Mouse (Mus musculus) inflammation-experienced regulatory T-cells, adult 6 months (primary cell): ENCODE results near the gene Trub2. TPM values are rescaled to one million over a fixed set of nuclear protein-coding genes. Genes with fewer than 3 reads are reported as not detected.
"Not testable (repeated sequence)": the region's sequence is repeated elsewhere in the genome, so short reads cannot be mapped to it uniquely, and the experiment has no call there.

ENCODE experiments used
- ATAC-seq: one replicate; pipeline ENCODE4 v1.8.0; 2017
- polyA plus RNA-seq, 3 experiments: library from polyadenylated mRNA; unstranded; fragments of 100-300 nt; shearing (Covaris generic); gene quantifications; one replicate each; pipeline ENCODE4 v1.2.1; 2017

Gene Trub2
- polyA plus RNA-seq: 10 to 100 TPM; 21.5 to 28.8 (median 24.7) TPM

DNA sequence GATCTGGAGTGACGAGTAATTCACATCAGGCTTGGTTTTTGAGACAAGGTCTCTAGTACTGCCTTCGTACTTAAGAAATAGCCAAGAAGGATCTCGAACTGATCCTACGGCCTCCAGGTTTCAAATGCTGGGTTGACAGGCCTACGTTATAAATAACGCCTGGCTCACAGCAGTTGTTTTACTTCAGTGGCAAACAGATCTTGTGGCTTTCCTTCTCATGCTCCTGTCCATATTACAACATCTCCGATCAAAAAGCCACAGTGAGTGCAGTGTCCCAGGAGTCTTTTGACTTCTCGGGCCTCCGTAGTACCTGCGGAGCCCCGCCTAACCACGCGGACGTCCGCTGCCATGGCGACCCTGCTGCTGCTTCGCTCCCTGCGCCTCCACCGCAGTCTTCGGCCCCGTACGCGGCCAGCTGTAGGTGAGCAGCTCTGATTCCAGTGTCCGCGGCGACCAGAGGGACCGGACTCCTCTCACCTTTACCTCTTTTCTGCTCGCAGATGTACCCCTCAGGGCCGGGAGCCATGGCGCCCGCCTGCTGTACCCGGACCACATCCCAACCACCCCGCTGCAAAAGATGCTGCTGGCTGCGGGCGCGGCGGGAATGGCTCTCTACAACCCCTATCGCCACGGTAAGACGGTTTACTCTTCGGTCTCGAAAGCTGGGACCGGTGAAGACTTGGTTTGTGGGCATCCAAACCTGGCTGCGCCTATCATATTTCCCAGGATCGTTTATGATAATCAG, at the start of gene Trub2:
Gene Trub2 (minus strand): TSS at position 566 of the 745 bp plus-strand sequence.
- ATAC-seq: peak; percentile 79

DNA sequence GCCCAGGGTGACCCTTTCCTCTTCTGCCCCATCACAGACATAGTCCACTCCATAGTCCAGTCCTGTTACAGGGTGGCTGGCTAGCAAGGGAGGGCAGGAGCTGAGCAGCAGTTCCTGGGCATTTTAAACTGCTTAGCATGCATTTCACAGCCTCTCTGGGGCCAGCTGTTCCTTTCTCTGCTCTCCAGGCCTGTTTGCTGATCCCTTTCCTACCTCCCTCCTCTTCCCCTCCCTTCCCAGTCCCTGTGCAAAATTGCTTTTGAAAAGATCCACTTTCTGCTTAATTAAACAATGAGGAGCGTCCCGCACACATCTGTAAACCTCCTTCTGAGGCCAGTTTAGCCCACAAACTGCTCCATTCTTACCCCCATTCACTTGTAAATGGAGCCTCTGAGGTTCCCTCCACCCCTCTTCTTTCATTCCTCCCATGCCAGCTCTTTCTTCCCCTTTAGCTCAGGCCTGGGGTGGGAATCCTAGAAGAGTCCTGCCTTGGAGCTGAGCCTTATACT, 47.1 kb upstream of the Trub2 start:
- no peak for ATAC-seq

DNA sequence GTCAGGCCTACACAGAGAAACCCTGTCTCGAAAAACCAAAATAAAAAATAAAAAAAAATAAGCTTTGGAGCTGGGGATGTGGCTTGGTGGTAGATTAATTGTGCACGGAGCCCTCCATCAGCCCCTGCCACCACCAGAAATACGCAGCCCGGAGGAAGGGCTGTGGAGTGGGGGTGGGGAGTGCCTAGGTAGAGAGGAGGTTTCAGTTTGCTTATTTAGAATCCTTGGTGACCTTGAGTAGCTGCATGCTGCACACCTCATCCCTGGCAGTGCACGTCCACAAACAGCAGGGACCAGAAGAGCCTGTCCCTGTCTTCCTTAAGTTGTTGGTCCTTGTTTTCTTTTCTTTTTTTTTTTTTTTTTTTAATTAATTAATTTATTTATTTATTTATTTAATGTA, 45.5 kb upstream of the Trub2 start:
- ATAC-seq: no peak

DNA sequence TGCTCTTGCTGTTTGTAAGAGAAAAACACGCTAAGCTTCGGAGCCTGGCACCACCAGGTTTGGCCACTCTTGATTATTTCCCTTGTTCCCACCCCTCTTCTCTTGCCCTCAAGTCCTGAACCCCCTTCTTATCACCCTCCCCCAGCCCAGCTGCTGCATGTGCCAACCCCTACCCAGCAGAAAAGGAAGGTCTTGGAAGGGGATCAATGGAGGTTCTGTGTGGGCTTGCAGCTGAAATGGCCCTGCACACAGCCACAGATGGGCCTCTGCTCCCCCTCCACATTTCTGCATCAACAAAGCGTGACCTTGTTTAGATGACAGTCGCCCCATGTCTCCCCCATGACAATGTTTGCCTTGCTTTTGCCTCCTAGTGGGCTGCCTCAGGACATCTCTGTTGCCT, 42.8 kb upstream of the Trub2 start:
- no peak for ATAC-seq

DNA sequence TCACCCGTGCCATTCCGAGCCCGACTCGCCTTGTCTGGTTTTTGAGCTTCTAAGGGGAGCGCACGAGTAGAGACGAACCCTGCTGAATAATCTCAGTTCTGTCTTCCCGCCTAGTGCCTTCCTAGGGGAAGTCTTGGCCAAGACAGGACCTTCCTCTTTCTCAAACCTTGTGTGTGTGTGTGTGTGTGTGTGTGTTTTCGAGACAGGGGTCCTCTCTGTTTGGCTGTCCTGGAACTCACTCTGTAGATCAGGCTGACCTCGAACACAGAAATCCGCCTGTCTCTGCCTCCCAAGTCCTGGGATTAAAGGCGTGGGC, 39.4 kb upstream of the Trub2 start:
- ATAC-seq: no peak

DNA sequence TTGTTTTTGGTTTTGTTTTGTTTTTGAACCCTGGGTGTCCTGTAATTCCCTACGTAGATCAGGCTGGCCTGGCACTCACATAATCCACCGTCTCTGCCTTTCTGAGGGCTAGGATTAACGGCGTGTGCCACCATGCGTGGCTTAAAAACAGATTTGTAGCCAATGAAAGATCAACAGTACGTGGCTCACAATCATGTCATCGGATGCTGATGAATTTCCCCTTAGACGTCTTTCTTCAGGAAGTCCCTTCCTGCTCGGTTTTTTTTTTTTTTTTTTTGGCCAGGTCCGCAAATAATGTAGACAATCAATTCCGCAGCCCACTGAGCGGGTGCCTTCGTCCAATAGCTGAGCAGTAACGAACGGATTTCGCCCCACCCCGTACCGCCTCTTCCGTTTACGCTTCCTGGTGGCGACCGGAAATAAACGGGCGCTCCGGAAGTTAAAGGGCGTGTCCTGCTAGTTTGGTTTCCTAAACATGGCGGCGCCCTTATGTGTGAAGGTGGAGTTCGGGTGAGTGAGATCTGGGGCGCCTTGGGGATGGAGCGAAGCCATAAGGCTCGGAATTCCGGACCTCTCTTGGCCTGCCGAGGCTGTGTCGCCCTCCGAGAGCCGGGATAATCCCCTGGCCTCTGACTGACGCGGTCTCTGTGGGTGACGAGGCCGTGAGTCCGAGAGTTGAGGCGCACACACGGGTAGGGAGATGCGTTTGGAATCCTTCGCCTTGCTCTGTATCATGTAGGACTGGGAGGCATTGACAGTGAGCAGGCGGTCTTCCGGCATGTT, 38.8 kb upstream of the Trub2 start:
- ATAC-seq: peak; percentile 98

DNA sequence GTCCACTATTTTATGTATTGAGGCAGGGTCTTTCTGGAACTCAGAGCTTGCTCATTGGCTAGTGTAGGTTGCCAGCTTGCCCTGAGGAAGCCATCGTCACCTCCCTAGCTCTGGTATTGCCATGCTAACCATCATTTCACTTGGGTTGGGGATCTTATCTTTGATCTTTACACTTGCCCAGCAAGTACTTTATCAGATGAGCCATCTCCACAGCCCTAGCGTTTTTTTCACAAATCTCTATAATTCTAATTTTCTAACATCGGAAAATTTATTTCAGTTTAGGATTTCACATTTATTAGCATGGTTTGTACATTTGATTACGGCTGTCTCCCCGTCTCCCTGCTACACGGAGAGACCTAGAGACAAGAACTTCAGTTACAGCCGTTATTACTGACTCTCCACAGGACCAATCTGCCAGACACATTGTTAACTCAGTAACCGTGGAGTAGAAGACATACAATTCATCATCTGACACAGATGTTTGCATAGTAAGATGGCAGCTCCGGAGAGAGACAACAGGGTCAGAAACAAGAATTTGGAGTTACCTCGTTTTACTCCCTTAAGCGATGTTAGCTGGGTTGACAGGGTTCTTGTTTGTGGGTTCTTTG, 38.1 kb upstream of the Trub2 start:
- no peak for ATAC-seq

DNA sequence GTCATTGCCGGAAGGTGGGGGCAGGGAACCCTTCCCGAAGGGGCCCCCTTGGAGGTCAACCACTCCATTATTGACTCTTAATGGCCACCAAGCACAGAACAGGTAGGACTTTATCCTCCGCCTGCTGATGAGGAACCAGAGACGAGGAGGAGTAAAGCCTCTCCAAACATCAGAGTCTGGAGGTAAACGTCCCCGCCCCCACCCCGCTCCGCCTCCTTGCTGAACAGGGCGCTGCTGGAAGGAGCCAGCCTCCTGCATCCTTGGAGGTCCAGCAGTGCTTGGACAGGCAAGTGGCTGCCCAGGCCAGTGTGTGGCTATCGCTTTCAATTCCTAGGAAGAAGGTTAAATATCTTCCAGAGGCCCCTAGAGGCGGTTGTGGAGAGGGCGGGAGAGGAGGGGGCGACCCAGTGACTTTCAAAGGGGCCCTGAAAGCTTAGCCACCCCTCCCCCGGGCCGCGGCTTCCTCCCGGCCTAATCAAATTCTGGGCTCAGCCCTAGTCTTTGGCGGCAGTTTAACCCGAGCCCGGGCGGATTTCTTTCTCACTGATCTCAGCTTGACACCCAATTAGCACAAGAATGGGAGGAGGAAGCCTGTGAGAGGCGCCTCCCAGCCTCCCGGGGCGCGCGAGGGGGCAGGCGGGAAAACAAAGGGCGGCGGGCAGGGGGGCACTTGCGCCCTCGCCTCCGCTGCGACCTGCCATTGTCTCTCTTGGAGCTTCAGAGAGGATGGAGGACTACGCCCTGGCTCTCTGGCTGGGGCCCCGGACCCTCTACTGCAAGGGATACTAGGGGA, 31.9 kb upstream of the Trub2 start, which contains the start of gene Urm1:
Gene Urm1 (plus strand): TSS at position 51 of the 793 bp plus-strand sequence.
- ATAC-seq: peak; percentile 56

DNA sequence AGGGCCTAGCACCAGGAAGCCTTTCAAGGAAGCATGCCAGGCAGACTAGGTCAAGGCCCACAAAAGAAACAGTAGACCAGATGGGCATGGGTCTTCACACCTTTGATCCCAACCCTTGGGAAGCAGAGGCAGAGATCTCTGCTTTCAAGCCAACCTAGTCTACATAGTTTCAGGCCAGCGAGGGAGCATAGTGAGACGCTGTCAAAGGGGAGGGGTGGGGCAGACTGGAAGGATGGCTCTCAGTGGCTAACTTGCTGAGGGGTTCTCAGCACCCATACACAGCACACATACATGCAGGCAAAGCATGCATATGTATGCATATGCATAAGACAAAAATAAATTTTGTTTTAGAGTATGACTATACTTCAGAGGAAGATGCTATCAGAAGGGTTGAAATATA, 31.1 kb upstream of the Trub2 start:
- ATAC-seq: no peak

DNA sequence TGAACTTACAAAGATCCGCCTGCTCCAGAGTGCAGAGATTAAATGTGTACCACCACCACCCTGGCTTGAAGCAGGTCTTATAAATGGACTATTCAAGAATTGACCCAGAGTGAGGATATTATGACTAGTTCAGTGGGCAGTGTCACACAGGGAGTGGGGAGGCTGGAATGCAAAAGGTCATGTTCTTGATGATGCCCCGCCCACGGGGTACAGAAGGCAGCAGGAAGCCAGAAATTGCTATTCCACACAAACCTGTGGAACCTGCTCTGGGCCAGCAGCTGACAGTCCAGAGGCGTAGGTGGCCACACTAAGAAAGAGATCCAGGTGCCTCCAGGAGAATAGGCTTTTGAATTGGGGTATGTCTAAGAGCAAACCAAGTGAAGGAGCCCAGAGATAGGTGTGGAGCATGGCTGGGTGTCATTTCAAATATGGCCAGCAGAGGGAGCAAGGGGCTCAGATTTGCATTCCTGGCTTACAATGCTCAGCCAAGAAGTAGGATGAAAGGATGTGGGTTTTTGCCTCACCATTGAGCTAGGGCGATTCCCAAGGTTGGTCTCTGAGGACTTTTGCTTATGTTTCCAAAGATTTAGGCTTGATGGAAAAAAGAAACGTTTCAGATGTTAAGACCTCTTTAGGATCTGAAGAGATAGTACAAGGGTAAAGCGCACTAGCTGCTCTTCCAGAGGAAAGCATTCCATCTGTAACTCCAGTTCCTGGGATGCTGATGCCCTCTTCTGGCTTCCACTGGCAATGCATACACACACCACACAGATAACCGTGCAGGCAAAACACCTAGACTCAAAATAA, 29.3 kb upstream of the Trub2 start:
- ATAC-seq: peak; percentile 55

DNA sequence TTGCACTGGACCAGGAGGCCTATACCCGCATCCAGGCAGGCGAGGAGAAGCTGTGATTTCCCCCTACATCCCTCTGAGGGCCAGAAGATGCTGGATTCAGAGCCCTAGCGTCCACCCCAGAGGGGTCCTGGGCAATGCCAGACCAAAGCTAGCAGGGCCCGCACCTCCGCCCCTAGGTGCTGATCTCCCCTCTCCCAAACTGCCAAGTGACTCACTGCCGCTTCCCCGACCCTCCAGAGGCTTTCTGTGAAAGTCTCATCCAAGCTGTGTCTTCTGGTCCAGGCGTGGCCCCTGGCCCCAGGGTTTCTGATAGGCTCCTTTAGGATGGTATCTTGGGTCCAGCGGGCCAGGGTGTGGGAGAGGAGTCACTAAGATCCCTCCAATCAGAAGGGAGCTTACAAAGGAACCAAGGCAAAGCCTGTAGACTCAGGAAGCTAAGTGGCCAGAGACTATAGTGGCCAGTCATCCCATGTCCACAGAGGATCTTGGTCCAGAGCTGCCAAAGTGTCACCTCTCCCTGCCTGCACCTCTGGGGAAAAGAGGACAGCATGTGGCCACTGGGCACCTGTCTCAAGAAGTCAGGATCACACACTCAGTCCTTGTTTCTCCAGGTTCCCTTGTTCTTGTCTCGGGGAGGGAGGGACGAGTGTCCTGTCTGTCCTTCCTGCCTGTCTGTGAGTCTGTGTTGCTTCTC, 27.5 kb upstream of the Trub2 start:
- ATAC-seq: no peak

DNA sequence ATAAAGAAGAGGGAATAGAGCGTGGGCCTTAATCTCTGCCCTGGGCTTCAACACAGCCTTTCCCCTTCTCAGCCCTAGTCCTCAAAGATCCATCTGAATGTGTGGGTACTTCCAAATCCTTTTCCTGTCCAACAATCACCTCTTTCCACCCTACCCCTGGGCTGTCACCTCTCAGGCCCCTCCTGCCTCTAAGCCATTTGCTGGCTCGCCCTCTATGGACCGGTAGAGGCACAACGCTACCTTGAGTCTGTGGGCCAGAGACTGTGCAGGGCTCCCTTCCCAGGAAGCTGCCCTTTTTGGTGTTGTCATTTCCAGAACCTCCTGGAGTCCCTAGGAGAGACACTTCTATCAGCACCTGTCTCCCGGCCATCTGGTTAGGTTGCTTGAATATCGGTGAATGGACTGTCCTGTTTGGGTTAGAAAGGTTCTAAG, 15.1 kb upstream of the Trub2 start:
- peak; percentile 45 for ATAC-seq

DNA sequence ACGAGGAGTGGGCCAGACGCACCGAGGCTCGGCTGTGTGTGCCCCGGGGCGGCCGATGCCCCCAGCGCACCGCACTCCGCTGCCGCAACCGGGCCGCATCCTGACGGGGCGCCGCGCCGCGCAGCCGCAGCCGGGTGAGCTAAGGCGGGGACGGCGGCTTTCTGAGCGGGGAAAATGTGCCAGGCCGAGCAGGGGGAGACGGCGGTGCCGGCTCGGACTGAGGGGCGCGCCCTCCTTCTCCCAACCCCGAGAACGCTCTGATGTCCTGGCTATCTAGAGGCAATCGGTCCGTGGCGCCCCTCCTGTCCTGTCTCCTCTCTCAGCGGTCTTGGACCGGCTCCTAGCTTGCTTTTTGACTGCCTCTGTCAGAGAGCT, 14.5 kb upstream of the Trub2 start:
- ATAC-seq: peak; percentile 12

DNA sequence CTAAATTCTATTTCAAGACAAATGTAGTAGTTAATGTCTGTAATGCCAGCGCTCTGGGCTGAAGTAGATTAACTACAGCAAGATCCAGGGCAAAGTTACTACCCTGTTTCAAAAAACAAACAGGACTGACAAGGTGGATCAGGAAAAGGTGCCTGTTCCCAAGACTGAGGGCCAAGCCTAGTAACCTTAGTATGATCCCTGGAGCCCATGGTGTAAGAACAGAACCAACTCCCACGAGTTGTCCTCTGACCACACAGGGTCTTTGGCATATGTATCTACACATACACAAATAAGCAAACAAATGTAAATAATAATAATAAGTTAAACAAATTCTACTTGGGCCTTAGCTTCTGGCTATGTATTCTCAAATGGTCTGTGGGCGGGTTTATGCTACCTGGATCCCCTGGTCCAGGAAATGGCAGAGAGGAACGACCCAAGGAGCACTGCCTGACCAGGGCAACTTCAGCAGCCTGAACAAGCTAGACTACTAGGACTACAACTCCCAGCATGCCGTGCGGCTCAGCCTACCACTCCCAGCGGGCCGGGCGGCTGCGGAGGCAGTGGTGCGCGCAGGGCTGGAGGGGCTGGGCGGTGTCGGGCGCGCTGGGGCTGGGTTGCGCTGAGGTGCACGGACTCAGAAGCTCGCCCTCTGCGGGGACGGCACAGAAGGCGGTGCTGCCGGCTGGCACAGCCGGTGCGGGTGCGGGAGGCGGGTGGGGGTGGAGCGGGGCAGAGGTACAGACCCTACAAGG, 13.9 kb upstream of the Trub2 start, which contains the start of gene Slc27a4:
Gene Slc27a4 (plus strand): TSS at position 560 of the 752 bp plus-strand sequence.
- ATAC-seq: peak; percentile 99

DNA sequence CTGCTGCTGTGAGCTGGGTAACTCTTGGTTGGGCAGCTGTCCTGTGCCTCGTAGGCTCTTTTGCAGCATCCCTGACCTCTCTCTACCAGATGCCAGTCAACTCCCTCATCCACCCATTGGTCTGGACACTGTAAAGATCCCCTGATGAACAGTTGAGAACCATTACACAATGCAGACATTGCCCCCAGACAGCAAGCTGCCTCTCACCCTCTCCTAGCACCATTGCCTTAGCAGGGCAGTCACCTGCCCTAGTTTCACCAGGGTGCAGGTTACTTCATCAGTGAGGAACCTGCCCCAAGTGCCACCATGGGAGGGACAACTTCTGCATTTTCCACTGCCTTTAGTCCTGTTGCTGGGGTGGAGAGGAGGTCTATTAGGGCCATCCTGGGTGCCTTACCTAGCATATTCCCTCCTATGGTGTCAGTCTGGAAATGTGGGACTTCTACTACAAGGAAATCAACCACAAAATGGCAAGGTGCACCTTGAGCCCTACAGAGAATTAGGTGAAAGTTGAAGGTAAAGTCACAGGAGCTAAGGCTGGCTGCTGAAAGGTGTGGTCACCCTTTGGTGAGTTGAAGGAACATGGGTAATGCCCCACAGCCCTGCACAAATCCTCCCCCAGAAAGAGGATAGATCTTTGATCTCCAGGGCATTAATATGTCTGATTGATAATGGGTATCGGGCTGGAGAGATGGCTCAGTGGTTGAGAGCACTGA, 4.6 kb upstream of the Trub2 start:
- ATAC-seq: no peak

DNA sequence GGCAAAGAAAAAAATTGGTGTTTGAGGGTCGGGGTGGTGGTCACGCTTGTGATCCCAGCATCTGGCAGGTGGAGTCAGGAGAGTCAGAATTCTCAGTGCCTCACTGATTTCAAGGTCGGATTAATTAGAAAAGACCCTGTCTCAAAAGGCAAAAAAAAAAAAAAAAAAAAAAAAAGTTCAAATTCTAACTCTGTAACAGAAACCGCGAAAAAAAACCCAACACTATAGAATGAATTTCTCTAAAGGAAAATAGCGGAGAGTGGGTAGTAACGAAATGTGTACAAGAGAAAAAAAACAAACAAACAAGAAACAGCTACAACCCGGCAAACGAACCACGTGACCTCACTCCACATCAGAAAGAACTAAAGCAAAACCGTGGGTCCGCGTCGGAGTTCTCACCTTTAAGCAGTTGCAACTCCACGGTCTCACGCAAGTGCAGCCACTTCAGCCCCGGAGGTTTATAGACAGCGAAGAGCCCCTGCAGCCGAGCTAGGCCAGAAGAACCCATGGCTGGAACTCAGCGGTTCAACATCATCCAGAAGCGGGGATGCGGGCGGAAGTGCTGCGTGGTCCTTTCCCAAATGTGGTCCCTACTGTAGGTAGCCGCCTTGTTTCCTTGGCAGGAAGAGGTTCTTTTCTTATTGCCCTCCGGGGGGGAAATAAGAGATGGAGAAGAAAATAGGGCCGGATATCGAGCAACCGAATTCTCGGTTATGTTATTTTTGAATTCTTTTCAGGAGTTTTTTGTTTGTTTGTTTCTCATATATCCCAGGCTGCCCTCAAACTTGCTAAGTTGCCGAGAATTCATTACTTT, 991 bp downstream of the Trub2 start, which contains the start of gene Coq4:
Gene Coq4 (plus strand): TSS at position 390 of the 814 bp plus-strand sequence.
- peak; percentile 93 for ATAC-seq

DNA sequence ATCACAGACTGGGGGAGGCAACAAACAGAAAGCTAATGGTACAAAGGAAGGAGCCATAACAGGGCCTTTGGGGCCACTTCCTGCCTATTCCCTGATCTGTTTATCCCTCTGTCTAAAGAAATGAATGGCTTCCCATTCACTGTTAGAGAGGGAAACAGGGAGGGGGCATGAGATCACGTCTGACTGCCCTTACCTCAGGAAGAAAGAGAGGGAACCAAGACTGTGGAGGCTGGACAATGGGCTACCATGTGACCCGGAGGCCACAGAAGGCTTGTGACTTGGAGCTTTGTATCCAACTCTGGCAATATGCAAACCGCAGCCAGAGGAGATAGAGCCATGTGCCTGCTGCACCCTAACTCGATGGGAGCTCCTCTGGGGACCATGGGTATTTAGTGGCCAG, 4.0 kb downstream of the Trub2 start:
- no peak for ATAC-seq

DNA sequence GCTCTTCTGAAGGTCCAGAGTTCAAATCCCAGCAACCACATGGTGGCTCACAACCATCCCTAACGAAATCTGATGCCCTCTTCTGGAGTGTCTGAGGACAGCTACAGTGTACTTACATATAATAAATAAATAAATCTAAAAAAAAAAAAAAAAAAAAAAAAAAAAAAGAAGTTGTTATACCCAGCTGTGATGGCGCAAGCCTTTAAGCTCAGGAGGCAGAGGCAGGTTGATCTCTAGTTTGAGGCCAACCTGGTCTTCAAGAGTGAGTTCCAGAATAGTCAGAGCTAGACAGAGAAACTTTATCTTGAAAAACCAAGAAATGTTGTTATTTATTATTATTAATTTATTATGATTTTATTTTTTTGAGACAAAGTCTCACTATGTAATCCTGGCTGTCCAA, 7.0 kb downstream of the Trub2 start:
- not testable (repeated sequence) for ATAC-seq

DNA sequence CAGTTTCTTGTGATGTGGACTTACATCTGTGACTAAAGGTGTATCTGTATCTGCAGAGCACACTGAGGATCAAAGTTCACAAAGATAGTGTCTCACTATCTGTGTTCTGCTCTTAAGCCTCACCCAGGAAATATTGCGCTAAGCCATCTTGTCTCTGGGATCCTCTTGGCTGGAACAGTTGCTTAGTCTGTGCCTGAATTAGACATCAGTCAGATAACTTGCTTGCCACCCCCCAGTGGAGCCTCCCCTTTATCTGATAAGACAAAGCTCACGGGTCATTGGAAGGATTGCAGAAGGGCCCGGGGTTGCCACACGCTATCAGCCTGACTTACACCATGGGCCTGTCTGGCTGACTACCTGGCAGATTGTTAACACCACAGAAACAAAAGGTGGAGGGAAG, 15.0 kb downstream of the Trub2 start:
- no peak for ATAC-seq
